Mouse (Mus musculus) kidney, adult 2 months (tissue): Measurements from ENCODE around the gene Tmem19. TPM values are rescaled to one million over a fixed set of nuclear protein-coding genes. Genes with fewer than 3 reads are reported as not detected.

Experiments used
- DNase-seq: peaks from one replicate; pipeline ENCODE4 v3.0.0; 2021
- H3K27ac ChIP-seq: fragments of 200-500 bp; 2 replicates; pipeline ENCODE4 v1.5.1; 2012; ENCODE audit warnings: low read depth, low read length, control low read depth, inconsistent platforms; ENCODE audit not compliant: insufficient read depth
- H3K27me3 ChIP-seq: fragments of 200-500 bp; replicated peaks from 2 replicates; pipeline ENCODE4 v1.6.1; 2012; ENCODE audit warnings: mild to moderate bottlenecking, moderate library complexity, low read length, inconsistent platforms; ENCODE audit not compliant: control insufficient read depth, insufficient read depth
- H3K36me3 ChIP-seq: fragments of 200-500 bp; 2 replicates; pipeline ENCODE4 v1.6.1; 2012; ENCODE audit warnings: mild to moderate bottlenecking, moderate library complexity, low read length, inconsistent platforms; ENCODE audit not compliant: control insufficient read depth, insufficient read depth
- H3K4me1 ChIP-seq: fragments of 200-500 bp; 2 replicates; pipeline ENCODE4 v1.6.1; 2011; ENCODE audit warnings: low read length; ENCODE audit not compliant: control insufficient read depth, insufficient read depth
- H3K4me3 ChIP-seq: fragments of 200-500 bp; 2 replicates; pipeline ENCODE4 v1.5.1; 2011; ENCODE audit warnings: mild to moderate bottlenecking, low read depth, low read length, control low read depth; ENCODE audit not compliant: insufficient read depth
- CTCF ChIP-seq: fragments of 200-500 bp; conservative IDR thresholded peaks from 2 replicates; pipeline ENCODE4 v1.5.1; 2011; ENCODE audit warnings: low read depth, mild to moderate bottlenecking, control low read depth, low read length, moderate library complexity, mixed read lengths; ENCODE audit not compliant: insufficient read depth, insufficient read length
- POLR2A ChIP-seq: fragments of 200-500 bp; IDR thresholded peaks from one replicate; pipeline ENCODE4 v1.6.1; 2011; ENCODE audit warnings: low read depth, low read length, control low read depth
- WGBS: fragments of 180-500 bp; shearing (Covaris S2); methylation state at CpG from one replicate; pipeline ENCODE4 v1.1.7; 2018; 5-methylcytosine and 5-hydroxymethylcytosine counted together
- polyA plus RNA-seq: library from polyadenylated mRNA; depleted of rRNA; stranded (reverse); fragments of >200 nt; gene quantifications from 2 replicates; pipeline ENCODE4 v1.2.3, GENCODE M21; 2012; rRNA removed

Gene Tmem19
- polyA plus RNA-seq: 68.5 and 84.0 TPM in 2 replicates

DNA sequence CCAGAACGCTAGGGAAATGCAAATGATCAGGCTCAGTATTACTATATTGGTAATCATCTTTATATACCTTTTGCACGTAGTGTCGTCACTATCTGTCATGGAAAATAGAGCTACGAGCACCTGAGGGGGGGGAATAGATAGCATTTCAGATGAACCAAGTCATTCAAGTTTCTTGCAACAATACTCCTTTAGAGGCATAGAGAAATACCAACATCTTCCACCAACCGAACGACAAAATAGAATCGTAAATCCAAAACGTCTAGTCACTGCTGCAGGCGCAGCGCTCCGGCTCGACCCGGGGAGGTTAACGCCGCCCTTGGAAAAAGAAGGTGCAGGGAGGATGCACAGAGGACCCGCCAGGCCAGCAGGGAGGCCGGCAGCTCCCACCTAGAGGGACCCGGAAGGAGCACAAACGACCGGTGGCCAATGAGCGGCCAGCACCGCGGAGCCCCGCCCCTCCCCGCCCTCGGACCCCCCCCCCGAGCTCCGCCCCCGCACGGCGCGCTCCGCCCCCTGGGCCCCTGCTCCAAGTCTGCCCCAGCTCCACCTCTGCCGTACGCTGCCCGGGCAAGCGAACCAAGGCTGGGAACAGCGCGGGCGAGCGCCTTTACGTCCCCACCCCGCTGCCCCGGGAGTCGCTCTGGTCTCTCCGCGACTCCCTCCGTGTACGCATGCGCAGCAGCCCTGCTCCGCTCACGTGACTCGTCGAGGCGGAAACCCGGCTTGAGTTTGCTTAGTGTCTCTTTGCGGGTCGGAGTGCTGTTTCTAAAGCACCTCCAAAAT is at the start of gene Tmem19:
Gene Tmem19, minus strand, starts transcription at position 662 of the 783 bp plus-strand sequence.
- WGBS: under 1% methylated on average over 55 of the region's 58 CpGs
- peak; percentile 99 for DNase-seq
- Histone ChIP-seq H3K4me1 (peaks cover 5% of the 10 kb centered on the region; the same call in 1 of the 2 replicates), H3K27me3 (no peaks in the 10 kb centered on the region), H3K4me3 (peak within 1 kb of the TSS; percentile 87), H3K27ac (peak within 1 kb of the TSS; percentile 96), H3K36me3 (no peaks in the 10 kb centered on the region)
- no peak for TF ChIP-seq CTCF
- peak; percentile 71 for TF ChIP-seq POLR2A

DNA sequence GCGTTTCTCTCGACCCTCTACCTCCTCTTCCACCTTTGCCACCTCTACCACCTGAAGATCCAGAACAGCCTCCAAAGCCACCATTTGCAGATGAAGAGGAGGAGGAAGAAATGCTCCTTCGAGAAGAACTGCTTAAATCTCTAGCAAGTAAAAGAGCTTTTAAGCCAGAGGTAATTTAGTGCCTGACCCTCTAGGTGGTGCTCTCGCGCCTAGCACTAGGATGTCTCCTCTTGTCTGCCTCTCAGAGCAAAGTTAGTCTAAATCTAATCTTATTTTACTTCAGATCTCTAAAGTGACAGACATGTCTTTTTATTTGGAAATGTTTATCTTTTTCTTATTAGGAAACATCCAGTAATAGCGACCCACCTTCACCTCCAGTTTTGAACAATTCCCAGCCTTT is 44.1 kb upstream of the Tmem19 start:
- Histone ChIP-seq H3K4me3 (no peak overlapping the region), H3K4me1 (no peaks in the 10 kb centered on the region), H3K27me3 (no peaks in the 10 kb centered on the region), H3K27ac (no peak overlapping the region), H3K36me3 (peaks cover 19% of the 10 kb centered on the region)
- DNase-seq: peak; percentile 49
- 63% methylated on average over 6 of the region's 6 CpGs for WGBS
- TF ChIP-seq CTCF: peak; percentile 69
- no peak for TF ChIP-seq POLR2A

DNA sequence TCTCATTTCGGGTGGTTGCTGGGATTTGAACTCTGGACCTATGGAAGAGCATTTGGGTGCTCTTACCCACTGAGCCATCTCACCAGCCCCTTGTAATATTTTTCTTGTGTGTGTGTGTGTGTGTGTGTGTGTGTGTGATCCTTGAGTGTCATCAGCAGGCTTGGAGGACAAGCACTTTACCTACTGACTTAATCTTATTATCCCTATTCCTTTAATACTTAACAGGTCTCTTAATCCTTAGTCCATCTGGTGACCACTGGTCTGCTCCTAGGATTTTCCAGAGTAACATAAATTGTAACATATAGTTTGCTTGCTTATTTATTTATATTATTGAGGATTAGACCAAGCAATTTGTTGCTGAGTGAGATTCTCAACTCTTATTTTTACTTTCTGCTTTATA is 29.6 kb upstream of the Tmem19 start:
- H3K27ac ChIP-seq: no peak overlapping the region

DNA sequence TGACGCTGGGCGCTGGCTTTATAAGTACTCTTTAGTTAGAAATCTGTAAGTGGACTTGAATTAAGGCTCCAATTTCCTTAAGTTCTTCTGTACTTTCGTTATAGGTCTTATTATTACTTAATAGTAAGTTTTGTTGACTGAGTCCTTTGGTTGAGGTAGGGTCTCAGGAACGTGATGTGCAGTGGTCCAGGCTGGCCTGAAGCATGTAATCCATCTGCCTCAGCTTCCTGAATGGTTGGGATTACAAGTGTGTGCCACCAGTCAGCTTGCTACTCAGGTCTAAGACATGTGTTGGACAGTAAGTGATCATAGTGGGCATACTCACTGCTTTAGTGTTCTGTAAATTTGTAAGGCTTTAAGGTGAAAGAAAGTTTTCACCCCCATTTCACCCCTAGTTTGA is 28.8 kb upstream of the Tmem19 start:
- DNase-seq: no peak

More for the DNA sequence above, 29.6 kb upstream of the Tmem19 start:
- H3K4me3 ChIP-seq: no peak overlapping the region
- H3K27me3 ChIP-seq: no peaks in the 10 kb centered on the region
- DNase-seq: no peak
- H3K4me1 ChIP-seq: peaks cover 2% of the 10 kb centered on the region; the same call in 1 of the 2 replicates
- TF ChIP-seq CTCF (no peak), POLR2A (no peak)
- WGBS: 85% methylated on average over 1 of the region's 1 CpGs
- peaks cover 12% of the 10 kb centered on the region for H3K36me3 ChIP-seq

DNA sequence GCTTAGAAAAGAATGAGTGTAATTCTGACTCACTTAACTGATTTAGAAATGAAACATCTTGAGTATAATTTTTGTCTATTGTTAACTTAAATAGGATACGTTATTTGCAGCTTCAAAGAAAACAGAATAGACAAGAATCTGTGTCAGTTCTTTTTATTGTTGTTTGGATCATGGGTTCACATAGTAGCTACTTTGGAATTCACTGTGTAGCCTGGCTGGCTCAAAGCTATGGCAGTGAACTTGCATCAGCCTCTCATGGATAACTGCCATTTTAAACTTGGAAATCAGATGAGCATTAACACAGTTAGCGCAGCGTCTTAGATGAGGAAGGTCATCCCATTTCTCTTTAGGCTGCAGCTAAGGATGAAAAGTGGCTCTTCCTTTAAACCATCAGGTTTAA is 25.6 kb upstream of the Tmem19 start:
- peaks cover 9% of the 10 kb centered on the region for H3K36me3 ChIP-seq
- no peaks in the 10 kb centered on the region for H3K27me3 ChIP-seq
- peaks cover 5% of the 10 kb centered on the region for H3K4me1 ChIP-seq
- TF ChIP-seq POLR2A: no peak
- no peak for TF ChIP-seq CTCF
- no peak overlapping the region for H3K4me3 ChIP-seq
- 82% methylated on average over 3 of the region's 3 CpGs for WGBS
- no peak for DNase-seq
- H3K27ac ChIP-seq: no peak overlapping the region

More for the DNA sequence above, 28.8 kb upstream of the Tmem19 start:
- WGBS: 89% methylated on average over 4 of the region's 4 CpGs
- TF ChIP-seq CTCF (no peak), POLR2A (no peak)
- H3K36me3 ChIP-seq: peaks cover 10% of the 10 kb centered on the region
- H3K4me3 ChIP-seq: no peak overlapping the region
- H3K27ac ChIP-seq: no peak overlapping the region
- peaks cover 5% of the 10 kb centered on the region for H3K4me1 ChIP-seq
- H3K27me3 ChIP-seq: no peaks in the 10 kb centered on the region

DNA sequence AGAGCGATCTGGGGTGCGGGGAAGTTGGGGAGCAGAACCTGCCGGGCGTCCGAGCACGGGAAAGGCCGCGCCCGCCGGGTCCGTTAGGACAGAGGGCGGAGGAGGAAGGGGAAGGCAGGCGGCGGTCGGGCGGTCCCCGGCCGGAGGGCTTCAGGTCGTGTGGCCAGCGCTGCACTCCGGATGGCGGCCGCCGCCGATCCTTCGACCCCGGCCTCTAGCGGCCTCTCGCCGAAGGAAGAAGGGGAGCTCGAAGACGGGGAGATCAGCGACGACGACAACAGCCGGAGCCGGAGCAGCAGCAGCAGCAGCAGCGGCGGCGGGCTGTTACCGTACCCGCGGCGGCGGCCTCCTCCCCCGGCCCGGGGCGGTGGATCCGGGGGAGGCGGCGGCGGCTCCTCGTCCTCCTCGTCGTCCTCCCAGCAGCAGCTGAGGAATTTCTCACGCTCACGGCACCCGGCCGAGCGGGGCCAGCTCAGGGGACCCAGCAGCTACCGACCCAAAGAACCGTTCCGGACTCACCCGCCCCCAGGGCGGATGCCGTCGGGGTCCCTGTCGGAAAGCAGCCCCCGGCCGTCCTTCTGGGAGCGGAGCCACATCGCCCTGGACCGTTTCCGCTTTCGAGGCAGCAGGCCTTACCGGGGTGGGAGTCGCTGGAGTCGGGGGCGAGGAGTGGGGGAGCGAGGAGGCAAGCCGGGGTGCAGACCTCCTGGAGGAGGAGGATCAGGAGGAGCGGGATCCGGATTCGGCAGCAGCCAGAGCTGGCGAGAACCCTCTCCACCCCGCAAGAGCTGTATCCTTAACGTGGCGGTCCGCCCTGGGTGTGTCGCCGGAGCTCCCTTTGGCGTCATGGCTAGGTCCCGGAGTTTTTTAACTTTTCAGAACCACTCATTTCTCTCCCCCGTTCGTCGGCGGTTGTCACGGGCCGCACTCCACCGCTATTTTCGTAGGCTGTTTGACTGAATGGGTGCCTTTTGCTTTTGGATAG is 23.0 kb upstream of the Tmem19 start:
- TF ChIP-seq POLR2A: no peak
- TF ChIP-seq CTCF: no peak
- H3K4me1 ChIP-seq: peaks cover 2% of the 10 kb centered on the region
- peaks cover 2% of the 10 kb centered on the region; the same call in 1 of the 2 replicates for H3K36me3 ChIP-seq
- 1% methylated on average over 97 of the region's 101 CpGs for WGBS
- H3K27ac ChIP-seq: peak overlapping the region; percentile 77
- H3K27me3 ChIP-seq: no peaks in the 10 kb centered on the region
- peak; percentile 57 for DNase-seq
- peak overlapping the region; percentile 92 for H3K4me3 ChIP-seq
